Mouse (Mus musculus): ENCODE measurements at regions not wholly inside any gene's neighbourhood (a gene's known extent, or its start where the extent isn't known, plus 50 kb on each side); places are given as distances from the start of the nearest gene placed in this dataset.

- no peak for TF ChIP-seq GATA1 (IDR thresholded peaks at IDR 0.05; ENCODE audit: borderline replicate concordance, low read length)
- no peak for TF ChIP-seq FLI1 (IDR thresholded peaks at IDR 0.05; ENCODE audit: low read length)
Measured at GRCm38 (mm10) chr4:127785786-127786185, 185.0 kb downstream of the CK137956 start.
